Mouse (Mus musculus) lung, adult 18-20 months (tissue): ENCODE measurements at regions not wholly inside any gene's neighbourhood (a gene's known extent, or its start where the extent isn't known, plus 50 kb on each side); places are given as distances from the start of the nearest gene placed in this dataset.

Experiments
- DNase-seq, 2 experiments: peaks; one replicate each; pipeline ENCODE4 v3.0.0; 2022; ENCODE audit warnings: mixed read lengths in 2 of 2

GRCm38 (mm10) chr5:103305716-103306447, 94.7 kb upstream of the Mapk10 start:
- DNase-seq: no peak

- no peak for DNase-seq
These were observed 93.8 kb upstream of the Mapk10 start for GRCm38 (mm10) chr5:103304975-103305374.

GRCm38 (mm10) chr5:103302744-103303143, 91.6 kb upstream of the Mapk10 start:
- no peak for DNase-seq

- no peak for DNase-seq
These were observed 90.2 kb upstream of the Mapk10 start for GRCm38 (mm10) chr5:103301303-103301702.

- no peak for DNase-seq
These were observed 82.8 kb upstream of the Mapk10 start for GRCm38 (mm10) chr5:103293953-103294352.

GRCm38 (mm10) chr5:103291691-103292090, 80.6 kb upstream of the Mapk10 start:
- DNase-seq: no peak

GRCm38 (mm10) chr5:103291219-103291618, 80.1 kb upstream of the Mapk10 start:
- DNase-seq: no peak

- no peak for DNase-seq
These were observed 58.1 kb upstream of the Mapk10 start for GRCm38 (mm10) chr5:103269206-103269605.

GRCm38 (mm10) chr5:103264903-103265302, 53.8 kb upstream of the Mapk10 start:
- no peak for DNase-seq

- no peak for DNase-seq
These were observed 50.3 kb upstream of the Mapk10 start for GRCm38 (mm10) chr5:103261406-103261805.
